7 mouse cellular contexts compared by ENCODE assay signal in genomic region chr11:97808093-97808492, GRCm38 (mm10). TPM values are rescaled to one million over a fixed set of nuclear protein-coding genes. Genes with fewer than 3 reads are reported as not detected.
DNase-seq lines count a peak whose midpoint lies in the region; ATAC-seq and TF ChIP-seq lines count a peak whose summit lies in the region.

No protein-coding gene starts in this region.

- no peaks in the 10 kb centered on the region for H3K27me3 ChIP-seq in CH12.LX (replicated peaks)
- no peaks in the 10 kb centered on the region for H3K27me3 ChIP-seq in kidney, embryonic 14.5 days (ENCODE audit: control insufficient read depth, insufficient read depth, low read length)

- H3K36me3 ChIP-seq in CH12.LX (replicated peaks in 1 of 2; ENCODE audit: control insufficient read depth in 1 of 2, insufficient read depth in 1 of 2, low read length in 1 of 2) = peaks cover 5 to 61% of the 10 kb centered on the region in 2 experiments
- H3K36me3 ChIP-seq in kidney, embryonic 14.5 days (ENCODE audit: control insufficient read depth, insufficient read depth, low read length) = peaks cover 14% of the 10 kb centered on the region; the same call in 1 of the 2 replicates

- H3K9ac ChIP-seq in CH12.LX (ENCODE audit: insufficient read depth, low read depth) = no peak overlapping the region
- H3K9ac ChIP-seq in kidney, embryonic 14.5 days (ENCODE audit: low read depth, low read length) = no peak overlapping the region

- no peak overlapping the region for H3K4me3 ChIP-seq in CH12.LX (replicated peaks in 1 of 3; ENCODE audit: low read depth in 2 of 3, low read length in 2 of 3, poor library complexity in 1 of 3)
- no peak overlapping the region for H3K4me3 ChIP-seq in kidney, embryonic 14.5 days (ENCODE audit: low read length)

- no peaks in the 10 kb centered on the region for H3K9me3 ChIP-seq in CH12.LX (replicated peaks; ENCODE audit: low read length)
- no peaks in the 10 kb centered on the region for H3K9me3 ChIP-seq in kidney, embryonic 14.5 days (ENCODE audit: control insufficient read depth, low read length)

- no peak for TF ChIP-seq EP300 in CH12.LX (IDR thresholded peaks at IDR 0.05; ENCODE audit: low read length)

- no peak for ATAC-seq in kidney, embryonic 14.5 days (ENCODE audit: low FRiP score, low TSS enrichment)

- no peak for TF ChIP-seq RAD21 in CH12.LX (IDR thresholded peaks at IDR 0.05; ENCODE audit: low read depth, low read length)

- H3K4me2 ChIP-seq in CH12.LX (ENCODE audit: insufficient read depth, low read depth, poor library complexity, severe bottlenecking) = no peak overlapping the region
- no peak overlapping the region for H3K4me2 ChIP-seq in kidney, embryonic 14.5 days (replicated peaks; ENCODE audit: low read depth, low read length)

- H3K27ac ChIP-seq in CH12.LX (ENCODE audit: insufficient read depth, low read depth) = no peak overlapping the region
- H3K27ac ChIP-seq in kidney, embryonic 14.5 days (ENCODE audit: low read depth, low read length) = peak overlapping the region; percentile 65

- peaks cover 28 to 80% of the 10 kb centered on the region in 2 experiments for H3K4me1 ChIP-seq in CH12.LX (ENCODE audit: control insufficient read depth in 1 of 2, insufficient read depth in 2 of 2)
- H3K4me1 ChIP-seq in kidney, embryonic 14.5 days (ENCODE audit: control insufficient read depth, insufficient read depth, low read length) = peaks cover 89% of the 10 kb centered on the region

- TF ChIP-seq CTCF in CH12.LX (conservative IDR thresholded peaks at IDR 0.05 in 1 of 2, IDR thresholded peaks at IDR 0.05 in 1 of 2; ENCODE audit: low read depth in 2 of 2, low read length in 2 of 2) = no peak

- DNase-seq in 3T3-L1 (ENCODE audit: low read depth, low spot score) (peak; percentile 78), CH12.LX (ENCODE audit: extremely low read depth) (no peak)
- DNase-seq in forelimb bud, embryonic 11.5 days (ENCODE audit: low read depth, low spot score) = peak; percentile 72
- peak; percentile 82 for DNase-seq in mesoderm, embryonic 11.5 days (ENCODE audit: low read depth, low spot score)
- no peak for DNase-seq in right cerebral cortex, postnatal 10 days (ENCODE audit: low spot score in 2 of 2)
- DNase-seq in cerebellum, adult 11 months = no peak

- in situ Hi-C loops in CH12.LX (cut with MboI; ENCODE audit: low pct_ligation_motif_present, low pct_unique_long_range_greater_than_20kb, low sequenced_read_pairs) = no loop called here

- 58% methylated on average over 2 of the region's 2 CpGs for WGBS in kidney, embryonic 14.5 days

- no peaks in the 10 kb centered on the region for H3K79me2 ChIP-seq in CH12.LX (replicated peaks; ENCODE audit: control insufficient read depth, extremely low read depth, insufficient read depth, poor library complexity, severe bottlenecking)

- dilution Hi-C loops in CH12.LX (cut with MboI; ENCODE audit: extremely low pct_ligation_motif_present, extremely low pct_unique_long_range_greater_than_20kb, low sequenced_read_pairs) = no loop called here

- no peak for TF ChIP-seq POLR2A in CH12.LX (IDR thresholded peaks at IDR 0.05; ENCODE audit: low read depth, low read length)

TF ChIP-seq in CH12.LX, 34 proteins besides CTCF, POLR2A, EP300 and RAD21:
- peak; percentile 23; the same call in 1 of the 2 replicates for TF ChIP-seq ZNF384 (IDR thresholded peaks at IDR 0.05; ENCODE audit: low read depth, low read length)
- TF ChIP-seq ETS1 (conservative IDR thresholded peaks at IDR 0.05; ENCODE audit: low read depth, low read length) = no peak
TF ChIP-seq in CH12.LX: peak in this region for 1.

RNA-seq across cellular contexts. Expression of gene Lasp1, which starts 9.3 kb away (rescaled TPM):
- total RNA-seq in CH12.LX (2012; rRNA removed) = 16.8 and 18.6 TPM in 2 replicates
- total RNA-seq in CH12.LX (2014; rRNA removed) = 12.3 and 12.5 TPM in 2 replicates
- polyA plus RNA-seq in CH12.LX (2012; ENCODE audit: insufficient read length, low read depth) = 45.1 and 45.4 TPM in 2 replicates
- 46.9 and 57.2 TPM in 2 replicates for polyA plus RNA-seq in kidney, embryonic 14.5 days (2014; fragmentation: Nextera tagmentation; extraction: Ambion mirVana)

RNA-seq across cellular contexts. Expression of gene Rpl23, which starts 25.9 kb away (rescaled TPM):
- 2,073 and 2,338 TPM in 2 replicates for total RNA-seq in CH12.LX (2012; rRNA removed)
- 1,878 and 2,226 TPM in 2 replicates for total RNA-seq in CH12.LX (2014; rRNA removed)
- 1,387 and 2,564 TPM in 2 replicates for polyA plus RNA-seq in CH12.LX (2012; ENCODE audit: insufficient read length, low read depth)
- polyA plus RNA-seq in kidney, embryonic 14.5 days (2014; fragmentation: Nextera tagmentation; extraction: Ambion mirVana) = 695 and 947 TPM in 2 replicates

RNA-seq across cellular contexts. Expression of gene 1700001P01Rik, which starts 32.4 kb away (rescaled TPM):
- total RNA-seq in CH12.LX (2012; rRNA removed) = 0.47 and 0.50 TPM in 2 replicates
- total RNA-seq in CH12.LX (2014; rRNA removed) = not detected in 2 replicates
- 0.41 TPM in 1 of 2 replicates, not detected in the other for polyA plus RNA-seq in CH12.LX (2012; ENCODE audit: insufficient read length, low read depth)
- polyA plus RNA-seq in kidney, embryonic 14.5 days (2014; fragmentation: Nextera tagmentation; extraction: Ambion mirVana) = 0.56 TPM in 1 of 2 replicates, not detected in the other

RNA-seq across cellular contexts. Expression of gene B230217C12Rik, which starts 32.5 kb away (rescaled TPM):
- 4.6 and 4.9 TPM in 2 replicates for total RNA-seq in CH12.LX (2012; rRNA removed)
- 13.7 and 14.0 TPM in 2 replicates for total RNA-seq in CH12.LX (2014; rRNA removed)
- 11.9 and 12.4 TPM in 2 replicates for polyA plus RNA-seq in CH12.LX (2012; ENCODE audit: insufficient read length, low read depth)
- 8.6 and 11.3 TPM in 2 replicates for polyA plus RNA-seq in kidney, embryonic 14.5 days (2014; fragmentation: Nextera tagmentation; extraction: Ambion mirVana)

RNA-seq across cellular contexts. Expression of gene Cwc25, which starts 41.7 kb away (rescaled TPM):
- total RNA-seq in CH12.LX (2012; rRNA removed) (16.7 and 17.3 TPM in 2 replicates), CH12.LX (2014; rRNA removed) (19.3 and 19.6 TPM in 2 replicates)
- polyA plus RNA-seq in CH12.LX (2012; ENCODE audit: insufficient read length, low read depth) = 21.5 and 21.7 TPM in 2 replicates
- polyA plus RNA-seq in kidney, embryonic 14.5 days (2014; fragmentation: Nextera tagmentation; extraction: Ambion mirVana) = 12.6 and 13.7 TPM in 2 replicates

Comparison
In these comparisons a context has a peak if more than half of its experiments do, and no peak if none do; other contexts are left out.
1. DNase-seq: peak in 3T3-L1 (single experiment), forelimb bud, embryonic 11.5 days (single experiment) and mesoderm, embryonic 11.5 days (single experiment); none in CH12.LX (single experiment), right cerebral cortex, postnatal 10 days (0 of 2) and cerebellum, adult 11 months (single experiment).